Mouse (Mus musculus) MEL (cell line): ENCODE results near the gene Fam114a1. TPM values are rescaled to one million over a fixed set of nuclear protein-coding genes. Genes with fewer than 3 reads are reported as not detected.

ENCODE experiments used
- DNase-seq: peaks from one replicate; pipeline ENCODE4 v3.0.0; 2011; ENCODE audit warnings: low read depth, low spot score
- H3K27ac ChIP-seq: 2 replicates; pipeline ENCODE4 v1.5.1; 2012; ENCODE audit warnings: low read depth, mild to moderate bottlenecking, control low read depth, low read length, moderate library complexity; ENCODE audit not compliant: control insufficient read depth
- H3K27me3 ChIP-seq, 2 experiments: fragments of 150-350 bp in 1 of 2; sonication (generic) in 1 of 2; 2 replicates each; pipeline ENCODE4 v1.6.1; 2012; ENCODE audit warnings: low read length in 2 of 2, mild to moderate bottlenecking in 2 of 2, improper control_type of control experiment in 1 of 2, moderate library complexity in 1 of 2; ENCODE audit not compliant: insufficient read depth in 2 of 2, control insufficient read depth in 1 of 2
- H3K36me3 ChIP-seq, 2 experiments: 2 replicates each; pipeline ENCODE4 v1.6.1; 2012 to 2014; ENCODE audit warnings: low read length in 2 of 2, improper control_type of control experiment in 1 of 2, inconsistent platforms in 1 of 2, mild to moderate bottlenecking in 1 of 2; ENCODE audit not compliant: insufficient read depth in 2 of 2, control insufficient read depth in 1 of 2
- H3K4me1 ChIP-seq, 2 experiments: fragments of 150-350 bp in 1 of 2; sonication (generic) in 1 of 2; 2 replicates each; pipeline ENCODE4 v1.6.1; 2012; ENCODE audit warnings: low read length in 2 of 2, improper control_type of control experiment in 1 of 2, mild to moderate bottlenecking in 1 of 2; ENCODE audit not compliant: insufficient read depth in 2 of 2, control insufficient read depth in 1 of 2
- H3K4me3 ChIP-seq, 2 experiments: fragments of 150-350 bp in 1 of 2; sonication (generic) in 1 of 2; 2 replicates each; pipeline ENCODE4 v1.5.1; 2012; ENCODE audit warnings: low read depth in 2 of 2, low read length in 2 of 2, mild to moderate bottlenecking in 2 of 2, moderate library complexity in 2 of 2, control low read depth in 1 of 2, improper control_type of control experiment in 1 of 2; ENCODE audit not compliant: control insufficient read depth in 1 of 2, insufficient read depth in 1 of 2
- H3K79me2 ChIP-seq: 2 replicates; pipeline ENCODE4 v1.6.1; 2012; ENCODE audit warnings: mild to moderate bottlenecking, low read length, moderate library complexity; ENCODE audit not compliant: control insufficient read depth, poor library complexity, insufficient read depth
- H3K9ac ChIP-seq: 2 replicates; pipeline ENCODE4 v1.6.1; 2012; ENCODE audit warnings: low read depth, mild to moderate bottlenecking, control low read depth, low read length, moderate library complexity; ENCODE audit not compliant: control insufficient read depth, poor library complexity, severe bottlenecking
- H3K9me3 ChIP-seq: fragments of 150-350 bp; sonication (generic); replicated peaks from 2 replicates; pipeline ENCODE4 v1.6.1; 2012; ENCODE audit warnings: mild to moderate bottlenecking, low read length, improper control_type of control experiment, moderate library complexity; ENCODE audit not compliant: insufficient read depth
- BHLHE40 ChIP-seq: IDR thresholded peaks from 2 replicates; pipeline ENCODE4 v1.6.1; 2012; ENCODE audit warnings: low read depth, mild to moderate bottlenecking, inconsistent platforms, low read length, improper control_type of control experiment, borderline replicate concordance
- CHD1 ChIP-seq: IDR thresholded peaks from 2 replicates; pipeline ENCODE4 v1.6.1; 2012; ENCODE audit warnings: low read depth, mild to moderate bottlenecking, inconsistent platforms, low read length, improper control_type of control experiment
- CHD2 ChIP-seq: IDR thresholded peaks from 2 replicates; pipeline ENCODE4 v1.6.1; 2011; ENCODE audit warnings: low read length, improper control_type of control experiment
- CTCF ChIP-seq, 3 experiments: IDR thresholded peaks in 2 of 3; conservative IDR thresholded peaks in 1 of 3; 2 replicates each; pipeline ENCODE4 v1.5.1; 2011 to 2012; ENCODE audit warnings: low read length in 3 of 3, low read depth in 2 of 3, mild to moderate bottlenecking in 2 of 3, improper control_type of control experiment in 1 of 3, inconsistent platforms in 1 of 3, mixed read lengths in 1 of 3, moderate library complexity in 1 of 3; ENCODE audit not compliant: control insufficient read depth in 1 of 3, insufficient read depth in 1 of 3, poor library complexity in 1 of 3, severe bottlenecking in 1 of 3
- E2F4 ChIP-seq: IDR thresholded peaks from 2 replicates; pipeline ENCODE4 v1.6.1; 2011; ENCODE audit warnings: low read depth, low read length, improper control_type of control experiment, borderline replicate concordance
- ELF1 ChIP-seq: IDR thresholded peaks from 2 replicates; pipeline ENCODE4 v1.6.1; 2014; ENCODE audit warnings: low read depth, mild to moderate bottlenecking, inconsistent platforms, low read length, improper control_type of control experiment, moderate library complexity
- EP300 ChIP-seq, 2 experiments: IDR thresholded peaks; 2 replicates each; pipeline ENCODE4 v1.6.1; 2011; ENCODE audit warnings: improper control_type of control experiment in 2 of 2, low read length in 2 of 2, low read depth in 1 of 2, mild to moderate bottlenecking in 1 of 2
- ETS1 ChIP-seq: IDR thresholded peaks from 2 replicates; pipeline ENCODE4 v1.6.1; 2012; ENCODE audit warnings: low read depth, mild to moderate bottlenecking, inconsistent platforms, low read length, improper control_type of control experiment, moderate library complexity
- GATA1 ChIP-seq: IDR thresholded peaks from 2 replicates; pipeline ENCODE4 v1.6.1; 2011; ENCODE audit warnings: low read depth, low read length, improper control_type of control experiment
- HCFC1 ChIP-seq: IDR thresholded peaks from 2 replicates; pipeline ENCODE4 v1.6.1; 2012; ENCODE audit warnings: low read depth, mild to moderate bottlenecking, inconsistent platforms, low read length, improper control_type of control experiment, moderate library complexity
- JUND ChIP-seq: IDR thresholded peaks from 2 replicates; pipeline ENCODE4 v1.6.1; 2011; ENCODE audit warnings: low read depth, mild to moderate bottlenecking, improper control_type of control experiment, low read length
- KAT2A ChIP-seq: conservative IDR thresholded peaks from 2 replicates; pipeline ENCODE4 v1.6.1; 2012; ENCODE audit warnings: low read depth, low read length, improper control_type of control experiment, inconsistent platforms
- MAFK ChIP-seq: IDR thresholded peaks from 2 replicates; pipeline ENCODE4 v1.6.1; 2011; ENCODE audit warnings: low read depth, mild to moderate bottlenecking, low read length, improper control_type of control experiment, borderline replicate concordance
- MAX ChIP-seq: IDR thresholded peaks from 2 replicates; pipeline ENCODE4 v1.6.1; 2011; ENCODE audit warnings: low read length, improper control_type of control experiment
- MAZ ChIP-seq: IDR thresholded peaks from 2 replicates; pipeline ENCODE4 v1.6.1; 2012; ENCODE audit warnings: low read depth, mild to moderate bottlenecking, inconsistent platforms, low read length, improper control_type of control experiment
- MEF2A ChIP-seq: IDR thresholded peaks from 2 replicates; pipeline ENCODE4 v1.6.1; 2014; ENCODE audit warnings: low read depth, mild to moderate bottlenecking, inconsistent platforms, low read length, improper control_type of control experiment; ENCODE audit not compliant: poor library complexity, insufficient replicate concordance, severe bottlenecking; ENCODE audit errors: extremely low read depth
- MXI1 ChIP-seq: IDR thresholded peaks from 2 replicates; pipeline ENCODE4 v1.6.1; 2011; ENCODE audit warnings: mild to moderate bottlenecking, low read depth, low read length, improper control_type of control experiment
- MYB ChIP-seq: IDR thresholded peaks from 2 replicates; pipeline ENCODE4 v1.6.1; 2011; ENCODE audit warnings: mild to moderate bottlenecking, low read depth, low read length, improper control_type of control experiment
- POLR2A ChIP-seq, 2 experiments: IDR thresholded peaks; 2 replicates each; pipeline ENCODE4 v1.6.1; 2011 to 2012; ENCODE audit warnings: low read length in 2 of 2, mild to moderate bottlenecking in 2 of 2, control low read depth in 1 of 2, improper control_type of control experiment in 1 of 2, low read depth in 1 of 2, moderate library complexity in 1 of 2; ENCODE audit not compliant: control insufficient read depth in 1 of 2, insufficient read depth in 1 of 2, poor library complexity in 1 of 2
- POLR2AphosphoS2 ChIP-seq: IDR thresholded peaks from 2 replicates; pipeline ENCODE4 v1.6.1; 2011; ENCODE audit warnings: low read length, improper control_type of control experiment
- POLR2AphosphoS5 ChIP-seq: IDR thresholded peaks from 2 replicates; pipeline ENCODE4 v1.6.1; 2012; ENCODE audit warnings: low read depth, borderline replicate concordance, mild to moderate bottlenecking, inconsistent platforms, low read length, moderate library complexity, mixed read lengths
- RAD21 ChIP-seq: IDR thresholded peaks from 2 replicates; pipeline ENCODE4 v1.6.1; 2011; ENCODE audit warnings: mild to moderate bottlenecking, low read depth, low read length, improper control_type of control experiment
- RCOR1 ChIP-seq: IDR thresholded peaks from 2 replicates; pipeline ENCODE4 v1.6.1; 2012; ENCODE audit warnings: low read depth, mild to moderate bottlenecking, inconsistent platforms, low read length, improper control_type of control experiment
- SIN3A ChIP-seq: IDR thresholded peaks from 2 replicates; pipeline ENCODE4 v1.6.1; 2012; ENCODE audit warnings: low read length, improper control_type of control experiment, inconsistent platforms
- SMC3 ChIP-seq: IDR thresholded peaks from 2 replicates; pipeline ENCODE4 v1.6.1; 2011; ENCODE audit warnings: low read depth, low read length, improper control_type of control experiment
- TAL1 ChIP-seq: IDR thresholded peaks from 2 replicates; pipeline ENCODE4 v1.6.1; 2012; ENCODE audit warnings: mild to moderate bottlenecking, inconsistent platforms, low read length, moderate library complexity, mixed read lengths
- TBP ChIP-seq: IDR thresholded peaks from 2 replicates; pipeline ENCODE4 v1.8.0; 2011; ENCODE audit warnings: low read depth, low read length, improper control_type of control experiment
- UBTF ChIP-seq: IDR thresholded peaks from 2 replicates; pipeline ENCODE4 v1.6.1; 2012; ENCODE audit warnings: low read depth, mild to moderate bottlenecking, inconsistent platforms, low read length, improper control_type of control experiment, moderate library complexity, borderline replicate concordance; ENCODE audit not compliant: insufficient read depth
- USF1 ChIP-seq: IDR thresholded peaks from 2 replicates; pipeline ENCODE4 v1.6.1; 2014; ENCODE audit warnings: low read depth, mild to moderate bottlenecking, inconsistent platforms, low read length, improper control_type of control experiment, moderate library complexity
- ZC3H11A ChIP-seq: IDR thresholded peaks from 2 replicates; pipeline ENCODE4 v1.6.1; 2012; ENCODE audit warnings: low read depth, mild to moderate bottlenecking, inconsistent platforms, low read length, improper control_type of control experiment
- ZKSCAN1 ChIP-seq: IDR thresholded peaks from 2 replicates; pipeline ENCODE4 v1.6.1; 2012; ENCODE audit warnings: low read depth, mild to moderate bottlenecking, inconsistent platforms, low read length, improper control_type of control experiment, moderate library complexity
- ZMIZ1 ChIP-seq: IDR thresholded peaks from 2 replicates; pipeline ENCODE4 v1.6.1; 2012; ENCODE audit warnings: low read depth, mild to moderate bottlenecking, inconsistent platforms, low read length, improper control_type of control experiment, moderate library complexity
- ZNF384 ChIP-seq: IDR thresholded peaks from 2 replicates; pipeline ENCODE4 v1.6.1; 2012; ENCODE audit warnings: low read depth, mild to moderate bottlenecking, inconsistent platforms, low read length, improper control_type of control experiment
- polyA plus RNA-seq, 2 experiments: library from polyadenylated mRNA; stranded (reverse) in 1 of 2; unstranded in 1 of 2; fragments of >175 nt in 1 of 2; fragments of >200 nt in 1 of 2; gene quantifications; 2 replicates each; pipeline versions ENCODE4 v1.2.1 to v1.2.4; 2012; ENCODE audit warnings: low replicate concordance in 2 of 2, low read depth in 1 of 2; ENCODE audit not compliant: insufficient read length in 2 of 2, insufficient read depth in 1 of 2, missing spikeins in 1 of 2
- total RNA-seq: library from RNA; depleted of rRNA; stranded (reverse); fragments of 300-350 nt; gene quantifications from 2 replicates; pipeline ENCODE4 v1.2.3, GENCODE M21; 2012

Fam114a1 gene
- total and polyA plus RNA-seq, 3 experiments = 0.08 TPM; not detected in 2

DNA sequence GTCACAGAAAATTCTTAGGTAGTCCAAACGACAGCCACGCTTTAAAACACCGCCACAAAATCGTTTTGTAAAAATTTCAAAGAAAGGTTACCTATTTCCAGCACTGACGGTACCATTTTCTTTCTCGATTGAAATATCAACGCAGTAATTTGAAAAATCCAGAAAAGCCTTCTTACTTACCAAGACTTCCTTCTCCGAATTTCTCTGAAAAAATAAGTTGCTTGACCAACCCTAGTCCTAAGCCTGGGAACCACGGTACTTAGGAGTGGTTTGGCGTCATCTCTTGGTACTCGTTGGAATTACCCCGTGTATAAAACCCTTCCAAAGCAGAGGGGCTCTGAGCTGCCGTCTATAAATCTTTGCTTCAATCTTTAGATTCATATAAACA, 10.0 kb upstream of the Fam114a1 start, which contains the start of gene Tlr6:
TSS of gene Tlr6 (minus strand) at position 255 of the 388 bp plus-strand sequence.
- DNase-seq = peak; percentile 92
- Histone ChIP-seq H3K4me3 (peak within 1 kb of the TSS; percentile 56 to 73), H3K9ac (peak within 1 kb of the TSS; percentile 47)

DNA sequence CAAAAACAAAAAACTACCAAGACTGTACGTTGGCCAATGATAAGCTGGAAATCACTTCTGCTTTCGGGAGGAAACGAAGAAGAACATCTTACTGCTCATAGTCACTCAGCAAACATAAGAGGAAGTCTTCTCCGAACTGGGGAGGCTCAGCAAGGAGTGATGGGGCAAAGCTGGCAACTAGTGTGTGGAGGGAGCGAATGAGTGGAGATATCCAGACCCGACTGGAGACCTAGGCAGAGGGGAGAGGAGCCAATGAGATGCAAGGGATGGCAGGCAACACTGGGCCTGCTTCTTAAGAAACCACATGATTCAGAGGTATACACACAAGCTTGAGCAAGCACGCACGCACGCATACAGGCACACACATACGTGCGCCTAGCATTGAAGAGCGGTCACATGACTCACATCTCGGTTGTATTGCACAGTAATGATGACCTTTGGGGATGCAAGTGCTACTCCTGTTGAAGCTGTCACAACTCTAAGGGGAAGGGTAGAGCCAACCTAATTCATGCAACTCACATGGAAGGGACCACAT, 8.9 kb upstream of the Fam114a1 start:
- Histone ChIP-seq H3K79me2 (no peaks in the 10 kb centered on the region), H3K9me3 (no peaks in the 10 kb centered on the region), H3K9ac (no peak overlapping the region), H3K4me1 (peaks cover 0 to 6% of the 10 kb centered on the region in 2 experiments; a peak in 1 of 4 replicates), H3K27ac (no peak overlapping the region), H3K27me3 (peaks cover 7 to 8% of the 10 kb centered on the region in 2 experiments), H3K4me3 (no peak overlapping the region), H3K36me3 (peaks cover 0 to 3% of the 10 kb centered on the region in 2 experiments; a peak in 1 of 4 replicates)
- DNase-seq = peak; percentile 90
- TF ChIP-seq USF1 = no peak
- peak; percentile 78 to 85 for TF ChIP-seq EP300 (IDR thresholded peaks at IDR 0.05; ENCODE audit: low read depth in 1 of 2, low read length in 2 of 2)
- no peak for TF ChIP-seq TBP
- TF ChIP-seq MEF2A = no peak
- TF ChIP-seq HCFC1 = 0 out of 2 replicates have a peak, but pooled peaks have one; percentile 17
- no peak; the same call in 1 of the 2 replicates for TF ChIP-seq BHLHE40
- peak; percentile 59; the same call in 1 of the 2 replicates for TF ChIP-seq ETS1
- TF ChIP-seq GATA1 = peak; percentile 81
- 0 out of 2 replicates have a peak, but pooled peaks have one; percentile 27 for TF ChIP-seq MXI1
- TF ChIP-seq POLR2A (IDR thresholded peaks at IDR 0.05; ENCODE audit: control insufficient read depth in 1 of 2, insufficient read depth in 1 of 2, low read depth in 1 of 2, low read length in 2 of 2, poor library complexity in 1 of 2) = no peak
- TF ChIP-seq POLR2AphosphoS5 = no peak
- TF ChIP-seq MYB = peak; percentile 28; the same call in 1 of the 2 replicates
- TF ChIP-seq E2F4 = no peak
- no peak for TF ChIP-seq ZMIZ1
- TF ChIP-seq MAFK = no peak
- peak; percentile 86 for TF ChIP-seq RCOR1
- no peak for TF ChIP-seq MAX
- TF ChIP-seq UBTF = no peak
- TF ChIP-seq ZNF384 = peak; percentile 98
- no peak for TF ChIP-seq RAD21
- TF ChIP-seq SIN3A = 0 out of 2 replicates have a peak, but pooled peaks have one; percentile 54
- no peak for TF ChIP-seq ZKSCAN1
- no peak for TF ChIP-seq MAZ
- TF ChIP-seq KAT2A = no peak

More for the DNA sequence above, 10.0 kb upstream of the Fam114a1 start, which contains the start of gene Tlr6:
- Histone ChIP-seq H3K4me1 (peaks cover 0 to 6% of the 10 kb centered on the region in 2 experiments; a peak in 1 of 4 replicates), H3K27ac (no peak within 1 kb of the TSS), H3K79me2 (no peaks in the 10 kb centered on the region), H3K27me3 (peaks cover 0 to 7% of the 10 kb centered on the region in 2 experiments), H3K9me3 (no peaks in the 10 kb centered on the region), H3K36me3 (peaks cover 0 to 3% of the 10 kb centered on the region in 2 experiments; a peak in 1 of 4 replicates)
- TF ChIP-seq CHD1 (no peak), KAT2A (no peak), SMC3 (peak; percentile 60), ELF1 (no peak), POLR2AphosphoS2 (no peak), CHD2 (no peak), ETS1 (peak; percentile 18; the same call in 1 of the 2 replicates), CTCF (IDR thresholded peaks at IDR 0.05 in 2 of 3, conservative IDR thresholded peaks at IDR 0.05 in 1 of 3; ENCODE audit: control insufficient read depth in 1 of 3, insufficient read depth in 1 of 3, low read depth in 2 of 3, low read length in 3 of 3, poor library complexity in 1 of 3, severe bottlenecking in 1 of 3) (peak; percentile 71 to 90 (median 84)), ZNF384 (peak; percentile 83), TAL1 (no peak), SIN3A (no peak; the same call in 1 of the 2 replicates), MAFK (no peak), ZC3H11A (peak; percentile 59), USF1 (no peak), RAD21 (peak; percentile 74), TBP (0 out of 2 replicates have a peak, but pooled peaks have one; percentile 43), JUND (no peak)
